Mouse (Mus musculus) spleen, adult 12 weeks (tissue): Measurements from ENCODE around the gene Bsn.
"Not testable (repeated sequence)": the region's sequence is repeated elsewhere in the genome, so short reads cannot be mapped to it uniquely, and the experiment has no call there.

Experiments
- DNase-seq: peaks from one replicate; pipeline ENCODE4 v3.0.0; 2022; ENCODE audit warnings: low spot score

Bsn gene

DNA sequence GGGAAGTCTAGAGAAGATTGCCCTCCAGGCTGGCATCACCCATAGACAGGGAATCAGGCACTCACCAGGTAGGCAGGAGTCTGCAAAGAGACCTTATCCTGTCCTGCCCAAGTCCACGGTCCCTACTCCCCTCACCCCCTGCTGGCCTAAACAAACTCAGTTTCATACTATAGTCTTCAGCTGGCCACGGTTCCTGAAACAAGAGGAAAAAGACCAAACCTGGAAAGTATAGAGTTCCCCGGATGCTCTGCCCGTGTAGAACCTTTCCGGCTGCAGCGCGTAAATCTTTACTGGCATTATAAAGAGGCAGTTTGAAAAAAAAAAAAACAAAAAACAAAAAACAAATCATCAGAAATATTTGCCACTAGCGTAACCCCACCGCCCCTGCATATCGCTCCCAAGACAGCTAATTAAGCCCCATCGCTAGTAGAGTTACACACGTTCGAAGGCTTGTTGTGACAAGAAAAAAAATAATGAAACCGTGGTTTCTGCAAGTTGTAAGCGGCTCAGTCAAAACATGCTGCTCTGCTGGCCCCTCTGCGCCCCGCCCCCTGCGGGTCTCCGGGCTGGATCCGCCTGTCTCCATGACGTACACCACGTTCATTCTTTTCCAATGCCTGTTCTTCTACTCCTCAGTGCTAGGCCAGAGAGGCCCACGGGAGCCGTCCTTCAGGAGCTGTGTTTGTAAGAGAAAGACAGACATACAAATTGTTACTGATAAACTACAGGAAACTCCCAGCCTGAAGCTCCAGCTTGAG lies 6.9 kb upstream of the Bsn start:
- DNase-seq, result no peak

DNA sequence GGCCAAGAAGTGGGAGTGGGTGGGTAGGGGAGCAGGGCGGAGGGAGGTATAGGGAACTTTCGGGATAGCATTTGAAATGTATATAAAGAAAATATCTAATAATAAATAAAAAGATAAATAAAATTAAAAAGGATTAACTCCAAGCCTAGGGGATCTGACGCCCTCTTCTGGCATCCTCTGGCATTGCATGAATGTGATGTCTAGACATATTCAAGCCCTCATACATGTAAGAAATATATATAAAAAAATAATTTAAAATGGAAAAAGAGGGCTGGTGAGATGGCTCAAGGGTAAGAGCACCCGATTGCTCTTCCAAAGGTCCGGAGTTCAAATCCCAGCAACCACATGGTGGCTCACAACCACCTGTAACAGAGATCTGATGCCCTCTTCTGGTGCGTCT lies 6.0 kb upstream of the Bsn start:
- not testable (repeated sequence) for DNase-seq

DNA sequence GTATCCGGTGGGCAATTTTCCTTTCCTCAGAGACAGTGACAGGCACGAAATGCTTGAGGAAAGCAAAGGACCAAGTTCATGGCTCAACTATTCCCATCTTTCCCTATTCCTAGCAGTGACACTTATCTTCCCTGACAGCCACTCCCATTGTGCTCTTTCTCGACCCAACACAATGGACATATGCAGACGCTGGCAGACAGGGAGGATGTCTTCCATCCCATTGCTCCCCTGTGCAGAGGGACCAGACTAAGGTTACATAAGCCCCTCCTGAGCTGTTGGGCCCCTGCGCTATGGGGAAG lies 747 bp downstream of the Bsn start:
- DNase-seq, result no peak

DNA sequence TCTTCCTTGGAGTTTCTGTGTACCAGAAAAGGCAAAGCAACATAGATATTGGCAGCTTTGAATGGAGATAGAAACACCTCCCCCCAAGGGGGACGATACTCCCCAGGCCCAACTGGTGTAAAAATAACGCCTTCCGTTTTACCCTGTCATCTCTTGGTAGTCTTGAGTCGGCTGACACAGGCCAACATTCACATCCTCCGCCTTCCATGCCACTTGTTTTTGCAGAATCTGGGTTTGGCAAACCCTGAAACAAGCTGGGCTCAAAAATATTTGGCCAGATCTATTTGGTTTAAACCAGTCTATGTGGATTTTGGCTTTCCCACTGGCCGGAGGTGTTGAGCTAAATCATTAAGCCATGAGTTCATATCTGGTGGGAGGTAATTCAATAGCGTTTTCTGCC lies 1.2 kb downstream of the Bsn start:
- no peak for DNase-seq

DNA sequence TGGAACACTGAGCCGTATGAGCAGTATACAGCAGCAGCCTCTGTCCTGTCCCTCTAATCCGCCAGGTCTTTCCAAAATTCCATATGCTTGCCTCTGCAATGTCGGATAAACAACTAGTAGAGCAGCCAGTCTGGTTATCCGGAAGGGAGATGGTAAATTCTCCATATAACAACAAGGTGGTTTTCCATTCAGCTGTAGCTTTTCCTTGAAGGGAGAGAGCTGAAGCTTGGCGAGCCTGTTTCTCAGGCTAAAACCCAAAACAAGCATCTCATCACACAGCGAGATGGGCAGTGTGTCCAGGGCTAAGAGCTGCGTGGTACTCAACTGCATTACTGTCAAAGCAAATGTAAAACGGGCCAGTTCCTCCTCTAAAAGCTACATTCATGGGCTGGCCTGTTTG lies 1.7 kb downstream of the Bsn start:
- no peak for DNase-seq

DNA sequence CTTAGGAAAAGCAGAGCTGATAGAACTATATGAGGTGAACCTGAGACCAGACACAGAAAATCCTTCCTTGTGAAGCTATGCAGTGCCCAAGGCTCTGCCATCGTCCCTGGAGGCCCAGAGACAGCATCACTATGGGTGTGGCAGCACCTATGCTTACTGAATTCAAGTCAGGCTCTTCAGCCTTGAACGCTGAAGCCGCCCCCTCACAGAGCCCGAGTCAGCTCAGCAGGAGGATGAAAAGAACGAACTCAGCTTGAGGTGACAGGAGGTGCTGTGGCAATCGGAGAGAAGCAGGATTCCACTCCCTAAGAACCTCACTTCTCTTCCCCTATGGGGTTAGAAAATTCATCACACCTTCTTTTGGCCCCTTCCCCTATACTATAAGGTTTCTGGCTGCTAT lies 2.6 kb downstream of the Bsn start:
- DNase-seq, result no peak

DNA sequence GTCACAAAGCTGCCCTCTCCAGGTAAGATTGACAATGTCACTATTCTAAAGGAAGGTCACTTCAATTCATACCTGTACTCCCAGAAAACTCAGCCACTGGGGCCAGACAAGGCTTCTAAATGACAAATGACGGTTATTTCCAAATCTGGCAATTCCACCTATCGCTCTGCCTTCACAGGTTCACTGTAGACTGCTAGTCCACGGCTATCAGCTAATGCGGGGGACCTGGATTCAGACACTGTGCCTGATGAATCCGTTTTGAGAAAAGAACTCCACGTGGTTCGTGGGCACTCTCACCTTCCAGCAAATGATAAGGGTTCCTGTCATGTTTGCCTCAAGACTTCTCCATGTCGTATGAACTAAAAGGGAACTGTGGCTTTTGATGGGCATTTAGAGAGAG lies 4.4 kb downstream of the Bsn start:
- DNase-seq, result no peak

DNA sequence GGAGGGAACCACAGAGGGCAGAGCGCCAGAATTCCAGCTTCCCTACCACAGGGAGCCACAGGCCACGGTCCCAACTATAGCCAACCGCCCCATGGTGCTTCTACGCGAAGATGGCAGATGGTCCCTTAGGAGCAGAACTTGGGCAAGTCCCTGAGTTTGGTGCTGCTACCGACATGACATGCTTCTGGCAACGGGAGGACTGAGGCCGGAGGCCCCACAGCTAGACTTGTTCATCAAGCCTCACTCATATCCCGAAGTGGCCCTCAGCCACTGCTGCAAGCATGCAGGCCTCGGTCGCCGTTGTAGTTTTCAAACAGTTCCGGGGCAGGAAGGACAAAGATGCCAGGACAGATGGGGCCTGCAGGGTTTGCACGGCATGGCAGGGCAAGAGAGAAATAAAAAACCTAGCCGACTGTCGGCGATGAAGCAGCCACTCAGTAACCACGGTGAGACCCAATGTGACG lies 6.6 kb downstream of the Bsn start:
- DNase-seq, result no peak

DNA sequence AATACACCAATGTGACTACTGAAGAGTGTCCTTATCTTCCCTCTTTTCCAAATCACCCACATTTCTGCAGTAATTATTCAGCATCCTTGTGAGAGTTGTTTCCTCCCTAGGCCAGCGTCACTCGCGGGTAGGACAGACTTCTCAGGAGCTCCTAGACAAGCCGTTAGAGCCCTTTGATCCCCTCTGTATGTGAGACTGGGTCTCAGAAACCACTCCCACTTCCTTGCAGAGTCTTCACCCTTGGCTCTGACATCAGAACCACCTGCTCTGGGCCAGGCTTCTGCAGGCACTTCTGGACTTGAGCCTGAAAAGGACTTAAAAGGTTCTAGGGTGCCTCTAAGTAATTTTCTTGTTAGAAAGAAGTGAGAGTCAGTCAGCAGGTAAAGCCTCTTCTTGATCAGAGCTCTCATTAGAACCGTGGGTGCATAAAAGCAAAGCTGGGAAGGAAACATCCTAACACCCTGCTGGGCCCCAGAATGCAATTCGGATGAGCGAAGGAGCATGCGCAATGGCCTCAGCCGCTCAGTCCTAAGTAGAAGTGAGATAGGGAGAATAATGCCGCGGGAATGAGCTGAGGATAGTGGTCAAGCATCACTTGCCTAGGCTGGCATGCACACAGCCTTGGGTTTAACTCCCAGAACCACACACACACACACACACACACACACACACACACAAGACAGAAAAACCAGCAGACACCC lies 7.2 kb downstream of the Bsn start:
- DNase-seq, result no peak

DNA sequence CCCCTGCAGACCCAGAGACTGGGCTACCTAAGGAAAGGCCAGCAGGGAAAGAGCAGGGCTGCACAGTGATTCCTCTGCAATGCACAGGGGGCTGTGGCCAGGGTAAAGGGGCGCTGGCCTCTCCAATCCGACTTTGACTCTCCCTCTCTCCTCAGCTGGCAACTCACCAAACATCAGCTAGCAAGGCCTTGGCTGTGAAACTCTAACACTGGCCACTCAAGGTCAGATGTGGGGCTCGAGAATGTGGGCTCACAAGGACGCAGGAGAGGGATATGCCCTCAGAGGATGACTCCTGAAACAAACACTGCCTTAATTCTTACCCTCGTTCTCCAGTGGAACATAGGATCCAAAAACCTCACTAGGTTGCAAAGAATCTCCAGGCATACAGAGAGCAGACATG lies 11.8 kb downstream of the Bsn start:
- no peak for DNase-seq

DNA sequence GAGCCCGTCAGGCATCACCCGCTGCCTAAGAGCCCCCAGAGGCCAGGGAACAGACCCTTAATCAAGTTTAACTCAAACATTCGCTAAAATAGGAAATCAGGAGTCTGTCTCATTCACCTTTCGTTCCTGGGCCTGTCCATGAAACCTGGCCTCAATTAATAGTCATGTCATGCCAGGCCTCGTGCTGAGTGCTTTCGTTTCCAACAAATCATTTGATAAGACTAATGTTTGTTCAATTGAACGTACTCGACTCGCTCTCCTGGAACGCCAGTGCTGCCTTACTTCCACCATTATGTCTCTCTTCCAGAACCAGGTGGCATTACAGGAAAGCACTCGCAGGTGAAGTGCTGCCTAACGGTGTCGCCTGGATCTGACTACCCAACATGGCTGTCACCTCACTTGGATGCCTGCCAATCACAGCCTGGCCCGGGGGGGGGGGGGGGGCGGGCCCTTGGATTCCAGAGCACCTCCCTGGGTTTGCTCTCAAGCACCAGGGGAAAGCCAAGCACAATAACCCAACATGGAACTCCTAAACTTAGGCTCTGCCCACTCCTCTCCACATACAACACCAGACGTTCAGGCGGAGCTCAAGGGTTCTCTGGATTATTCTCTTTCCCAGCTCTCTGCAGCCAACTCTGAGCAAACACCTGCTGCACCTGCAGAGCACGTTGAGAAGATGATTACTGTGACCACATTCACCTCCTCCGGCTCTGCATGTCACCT lies 14.9 kb downstream of the Bsn start:
- no peak for DNase-seq

DNA sequence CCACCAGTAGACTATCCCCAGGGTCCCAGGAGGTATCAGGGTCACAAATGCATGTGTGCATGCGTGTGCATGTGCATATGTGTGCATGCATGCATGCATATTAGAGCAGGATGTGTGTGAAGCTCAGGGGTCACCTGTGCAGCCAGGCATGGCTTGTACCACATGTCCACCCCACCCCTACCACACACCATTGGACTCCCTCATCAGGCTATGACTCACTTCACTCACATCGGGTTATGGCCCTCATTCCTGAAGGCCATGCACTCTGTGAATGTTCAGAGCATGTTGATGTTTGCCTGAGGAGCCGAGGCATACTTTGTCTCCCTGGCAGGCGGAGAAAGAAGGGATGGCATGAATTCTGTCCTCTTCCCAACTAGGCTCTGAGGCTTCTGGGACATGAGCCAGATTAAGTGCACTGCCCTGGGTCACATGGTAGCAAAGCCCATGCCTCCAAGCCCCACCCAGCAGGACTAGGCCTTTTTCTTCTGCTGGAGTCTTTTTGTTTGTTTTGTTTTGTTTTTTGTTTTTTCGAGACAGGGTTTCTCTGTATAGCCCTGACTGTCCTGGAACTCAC lies 17.3 kb downstream of the Bsn start:
- DNase-seq, result no peak

DNA sequence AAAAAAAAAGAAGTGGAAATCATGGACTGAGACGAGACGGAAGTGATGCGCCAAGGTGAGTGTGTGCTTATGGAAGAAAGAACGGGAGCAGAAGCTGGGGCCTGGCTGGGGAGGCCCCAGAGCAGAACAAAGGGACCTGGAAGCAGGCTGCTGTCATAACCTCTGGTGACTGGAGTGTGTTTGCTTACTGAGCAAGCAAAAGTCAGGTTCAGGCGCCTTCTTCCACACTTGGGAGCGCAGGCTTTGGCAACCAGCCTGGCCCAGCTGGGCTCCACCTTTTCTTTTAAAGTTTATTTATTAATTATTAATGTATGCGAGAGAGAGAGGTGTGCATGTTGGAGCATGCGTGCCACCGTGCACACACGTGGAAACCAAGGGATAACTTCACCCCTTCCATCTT lies 20.4 kb downstream of the Bsn start:
- no peak for DNase-seq

DNA sequence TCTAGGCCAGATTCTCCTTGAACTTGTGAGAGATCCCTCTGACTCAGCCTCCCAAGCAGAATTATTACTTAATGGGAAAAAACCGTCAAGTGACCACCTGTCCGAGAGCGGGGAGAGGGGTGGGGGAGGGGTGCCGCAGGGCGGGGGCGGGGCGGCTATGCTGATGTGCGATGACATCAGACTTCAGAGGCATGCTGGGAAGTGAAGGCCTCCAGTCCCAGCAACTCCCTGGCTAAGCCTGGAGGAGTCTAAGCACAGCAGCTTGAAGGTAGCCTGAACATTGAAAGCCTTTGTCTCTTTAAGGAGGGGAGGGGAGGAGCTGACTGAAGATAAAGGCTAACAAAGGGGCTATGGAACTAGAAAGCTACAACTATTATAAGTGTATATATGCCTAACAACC lies 25.0 kb downstream of the Bsn start:
- no peak for DNase-seq

DNA sequence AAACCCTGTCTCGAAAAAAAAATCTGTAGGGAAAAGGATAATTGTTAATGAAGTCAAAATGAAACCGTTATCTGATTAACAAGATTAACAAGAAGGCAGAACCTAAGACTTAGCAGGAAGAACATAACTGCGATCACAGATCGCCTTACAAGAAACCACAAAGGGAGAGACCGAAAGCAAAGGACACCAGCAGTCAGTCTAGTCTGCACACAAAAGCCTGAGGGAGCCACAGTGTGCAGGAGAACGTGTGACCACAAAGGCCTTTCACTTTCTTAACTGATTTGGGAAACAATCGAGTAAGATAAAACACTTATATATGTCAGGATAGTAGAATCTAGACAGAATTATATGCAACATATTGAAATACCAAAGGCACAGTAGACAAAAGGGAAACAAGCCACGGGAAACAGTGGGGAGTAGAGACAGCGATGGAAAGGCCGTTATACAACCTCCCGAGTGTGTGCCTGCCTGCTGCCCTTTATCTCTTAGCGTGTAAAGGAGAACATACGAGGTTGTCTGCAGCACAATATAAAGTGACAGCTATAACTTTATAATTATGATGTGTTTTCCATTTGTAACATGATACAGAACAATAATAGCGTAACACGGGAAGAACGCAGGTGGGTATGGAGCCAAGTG lies 26.4 kb downstream of the Bsn start:
- no peak for DNase-seq

DNA sequence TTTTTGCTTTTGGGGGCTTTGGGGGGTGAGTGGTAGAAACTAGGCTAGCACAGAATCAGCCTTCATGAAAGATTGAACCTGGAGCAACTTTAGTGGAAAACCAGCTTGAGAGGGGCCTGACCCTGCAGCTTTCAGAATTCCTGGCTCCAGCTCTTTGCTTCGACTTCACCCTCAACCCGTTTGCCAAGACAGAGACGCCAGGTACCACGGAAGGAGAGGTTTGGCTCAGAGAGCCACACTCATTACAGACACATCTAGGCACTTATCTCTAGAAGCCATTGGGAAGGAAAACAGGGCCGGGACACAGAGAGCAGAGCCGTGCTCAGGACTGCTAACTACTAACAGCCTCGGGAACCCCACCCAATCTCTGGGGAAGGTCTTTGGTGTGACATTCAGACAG lies 32.3 kb downstream of the Bsn start:
- DNase-seq, result no peak

DNA sequence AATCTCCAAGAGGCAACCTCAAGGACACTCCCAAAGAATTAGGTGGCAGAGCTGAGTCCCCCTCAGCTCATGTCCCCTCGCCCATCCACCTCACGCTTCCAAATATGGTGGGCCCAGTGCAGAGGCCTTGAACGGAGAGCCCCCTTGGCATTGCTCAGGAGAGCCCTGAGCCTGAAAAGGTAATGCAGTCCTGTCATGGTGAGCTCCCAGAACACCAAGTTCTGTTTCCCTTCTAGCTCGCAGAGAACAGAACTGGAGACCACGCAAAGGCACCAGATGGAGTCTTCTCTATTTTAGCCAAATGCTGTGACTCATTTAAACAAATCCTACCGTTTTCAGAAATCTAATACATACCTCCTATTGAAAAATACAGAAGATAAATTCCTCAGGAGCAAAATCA lies 32.7 kb downstream of the Bsn start:
- no peak for DNase-seq

DNA sequence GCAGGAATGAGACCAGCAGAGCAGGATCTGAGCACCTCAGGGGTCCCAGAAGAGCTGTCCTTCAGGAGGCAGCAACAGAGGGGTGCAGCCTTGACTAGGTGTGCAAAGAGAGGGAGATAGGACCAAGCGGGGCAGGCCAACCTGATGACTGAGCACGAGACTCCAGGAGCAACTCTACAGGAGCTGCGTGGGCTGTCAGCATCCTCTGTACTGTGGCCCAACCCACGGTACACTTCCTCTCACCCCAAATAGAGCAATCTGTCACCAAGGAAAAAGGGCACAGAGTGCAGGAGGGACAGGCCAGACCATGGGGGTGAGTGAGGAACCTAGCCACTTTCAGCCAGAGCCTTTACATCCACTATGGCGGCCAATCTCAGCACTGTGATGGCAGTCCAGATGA lies 33.4 kb downstream of the Bsn start:
- no peak for DNase-seq

DNA sequence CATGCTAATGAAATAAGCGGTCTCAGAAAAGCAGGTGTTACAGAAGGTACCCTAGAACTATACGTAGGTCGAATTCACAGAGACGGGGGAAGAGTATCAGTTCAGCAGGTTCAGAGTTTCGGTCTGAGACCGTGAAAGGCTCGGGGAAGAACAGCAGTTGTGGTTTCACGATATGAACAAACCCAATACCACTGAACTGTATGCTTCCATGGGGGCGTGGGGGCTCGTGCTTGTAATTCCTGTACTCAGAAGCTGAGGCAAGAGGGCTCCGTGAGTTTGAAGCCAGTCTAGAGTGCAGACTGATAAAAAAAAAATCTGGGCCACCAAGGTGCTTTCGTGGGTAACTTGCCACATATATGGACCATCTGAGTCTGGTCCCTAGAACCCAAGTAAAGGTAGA lies 35.4 kb downstream of the Bsn start:
- DNase-seq, result no peak

DNA sequence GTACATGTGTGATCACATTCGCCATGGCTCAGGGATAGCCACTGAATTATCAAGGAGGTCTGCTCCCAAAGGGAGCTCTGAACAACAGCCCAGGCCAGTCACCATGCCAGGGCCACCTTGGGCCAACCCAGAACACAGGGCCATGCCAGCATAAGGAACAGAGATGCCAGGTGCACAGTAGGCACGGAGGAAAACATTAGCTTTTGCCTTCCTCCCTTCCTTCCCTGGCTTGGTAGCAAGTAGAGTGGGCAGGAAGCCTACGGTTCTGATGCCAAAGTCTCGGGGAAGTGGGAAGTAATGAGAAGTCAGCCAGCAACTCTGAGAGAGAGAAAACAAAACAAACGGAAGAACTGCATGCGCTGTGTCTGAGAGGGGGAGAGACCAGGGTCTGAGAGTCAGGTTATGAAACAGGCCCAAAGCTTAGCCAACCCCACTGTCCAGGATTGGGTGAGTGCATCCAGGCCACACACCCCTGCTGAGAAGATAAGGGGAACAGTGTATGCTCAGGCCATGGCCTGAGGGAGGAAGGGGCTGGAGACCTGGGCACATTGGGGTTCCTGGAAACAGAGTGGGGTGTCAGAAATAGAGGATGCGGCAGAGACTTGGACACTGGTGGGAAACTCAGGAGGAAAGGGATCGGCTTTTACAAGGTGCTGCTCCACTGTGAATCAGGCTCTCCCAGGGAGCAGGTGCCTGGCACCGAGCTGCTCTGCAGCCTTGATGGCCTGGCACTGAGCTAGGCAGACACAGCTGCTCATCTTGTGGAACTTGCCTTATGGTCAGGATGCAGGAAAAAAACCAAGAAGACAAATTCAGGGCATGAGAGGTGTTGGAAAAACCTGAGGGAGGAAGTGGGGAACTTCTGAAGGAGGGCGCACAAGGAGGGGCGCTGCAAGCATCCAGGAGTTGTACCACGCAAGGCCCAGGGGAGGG lies 36.4 kb downstream of the Bsn start:
- no peak for DNase-seq

DNA sequence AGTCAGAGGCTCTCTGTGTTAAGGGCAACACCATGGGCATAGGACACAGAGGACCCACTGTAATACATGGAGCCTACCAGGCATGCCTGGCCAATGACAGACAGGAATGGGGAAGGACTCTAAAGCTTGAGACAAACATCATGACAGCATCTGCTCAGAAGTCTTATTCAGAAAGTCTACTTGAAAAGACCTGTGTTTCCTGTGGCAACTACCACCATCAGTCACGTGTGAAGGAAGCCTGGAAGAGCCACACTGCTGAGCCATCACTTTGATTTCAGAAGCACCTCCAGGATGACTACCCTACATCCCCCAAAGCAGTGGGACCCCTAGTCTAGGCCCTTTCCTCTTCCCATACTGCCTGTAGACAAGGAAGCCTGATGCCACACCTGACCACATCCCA lies 39.7 kb downstream of the Bsn start:
- no peak for DNase-seq

DNA sequence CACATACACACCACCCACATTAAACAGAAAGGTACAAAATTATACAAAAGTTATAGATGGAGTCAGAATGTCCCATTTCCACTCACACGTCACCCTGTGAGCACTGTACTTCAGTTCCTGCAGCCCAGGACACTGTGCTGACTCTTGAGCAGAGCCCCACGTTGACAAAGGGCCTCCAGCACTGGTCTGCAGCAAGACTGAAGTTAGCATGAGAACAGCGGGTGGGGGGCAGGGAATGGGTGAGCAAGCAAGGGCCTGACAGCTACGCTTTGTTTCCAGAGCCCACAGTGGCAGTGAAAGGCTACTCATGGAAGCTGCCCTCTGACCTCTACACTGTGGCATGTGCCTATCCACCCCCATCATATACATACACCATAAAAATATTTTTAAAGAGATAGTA lies 40.4 kb downstream of the Bsn start:
- no peak for DNase-seq
